Comparison of ENCODE assay signal across 13 mouse cellular contexts in genomic region chr13:42367655-42368554, GRCm38 (mm10).
DNase-seq lines count a peak whose midpoint lies in the region; ATAC-seq and TF ChIP-seq lines count a peak whose summit lies in the region.
"Had no signal": no experiment of that assay in that cellular context is flagged by ENCODE, and none has a peak within 500 bp of the region (broad histone marks: within the 10 kb centered on the region; RNA-seq: fewer than 3 reads in every experiment).

No protein-coding gene starts in this region.

- TF ChIP-seq CTCF in cerebellum, adult 2 months (IDR thresholded peaks at IDR 0.05; ENCODE audit: borderline replicate concordance, insufficient read depth, low read depth, low read length) = no peak

- H3K4me2 ChIP-seq in midbrain, embryonic 16.5 days (ENCODE audit: low read length) = no peak overlapping the region
- H3K4me2 ChIP-seq: limb, embryonic 15.5 days had no signal

- H3K27ac ChIP-seq in midbrain, embryonic 16.5 days (ENCODE audit: low read length) = no peak overlapping the region
- H3K27ac ChIP-seq in cerebellum, adult 2 months (ENCODE audit: insufficient read depth, low read length) = no peak overlapping the region
- H3K27ac ChIP-seq: limb, embryonic 15.5 days had no signal

- TF ChIP-seq POLR2A in cerebellum, adult 2 months (IDR thresholded peaks at IDR 0.05; ENCODE audit: borderline replicate concordance, insufficient read depth, low read length) = no peak

- H3K9ac ChIP-seq in midbrain, embryonic 16.5 days (ENCODE audit: low read depth, low read length) = no peak overlapping the region
- H3K9ac ChIP-seq: limb, embryonic 15.5 days had no signal

- peak; percentile 78 for ATAC-seq in common myeloid progenitor, adult 5-6 weeks (replicated peaks; ENCODE audit: low read depth, poor library complexity, severe bottlenecking)
- ATAC-seq in neutrophil, adult 5-6 weeks (ENCODE audit: extremely low read depth, insufficient number of reproducible peaks, low FRiP score, poor library complexity, severe bottlenecking) = peak; percentile 48; the same call in 1 of the 2 replicates
- no peak for ATAC-seq in midbrain, embryonic 16.5 days

- H3K9me3 ChIP-seq in midbrain, embryonic 16.5 days (replicated peaks; ENCODE audit: control insufficient read depth, low read length, poor library complexity, severe bottlenecking) = no peaks in the 10 kb centered on the region
- H3K9me3 ChIP-seq: limb, embryonic 15.5 days had no signal

- 90% methylated on average over 7 of the region's 7 CpGs for WGBS in midbrain, embryonic 16.5 days
- WGBS in cerebellum, adult 2 months = 55% methylated on average over 7 of the region's 7 CpGs

- no peaks in the 10 kb centered on the region for H3K4me1 ChIP-seq in midbrain, embryonic 16.5 days (ENCODE audit: control insufficient read depth, insufficient read depth, low read length)
- H3K4me1 ChIP-seq in cerebellum, adult 2 months (ENCODE audit: control insufficient read depth, insufficient read depth, low read length) = no peaks in the 10 kb centered on the region
- H3K4me1 ChIP-seq: limb, embryonic 15.5 days had no signal

- no peaks in the 10 kb centered on the region for H3K27me3 ChIP-seq in midbrain, embryonic 16.5 days (ENCODE audit: control insufficient read depth, insufficient read depth, low read depth, low read length)
- H3K27me3 ChIP-seq in cerebellum, adult 2 months (ENCODE audit: control insufficient read depth, insufficient read depth, low read length) = no peaks in the 10 kb centered on the region
- H3K27me3 ChIP-seq: limb, embryonic 15.5 days had no signal

- no peak overlapping the region for H3K4me3 ChIP-seq in midbrain, embryonic 16.5 days (ENCODE audit: low read depth, low read length)
- no peak overlapping the region for H3K4me3 ChIP-seq in cerebellum, adult 2 months (replicated peaks; ENCODE audit: insufficient read depth, low read depth, low read length)
- H3K4me3 ChIP-seq: limb, embryonic 15.5 days; myocyte had no signal

- DNase-seq in adrenal gland, adult 2 months = peak; percentile 2
- DNase-seq in adrenal gland, postnatal 36 days = no peak
- DNase-seq in kidney, postnatal 14 days = peak; percentile 78
- no peak for DNase-seq in urinary bladder, adult 18-20 months (ENCODE audit: low spot score in 2 of 2)
- no peak for DNase-seq in cerebellum, adult 2 months
- DNase-seq: cerebellum, adult 11-12 months; gastrocnemius, postnatal 36 days; right cerebral cortex, adult 18-20 months had no signal

- no peaks in the 10 kb centered on the region for H3K36me3 ChIP-seq in midbrain, embryonic 16.5 days (ENCODE audit: control insufficient read depth, insufficient read depth, low read length)
- H3K36me3 ChIP-seq: limb, embryonic 15.5 days had no signal

Comparison
In these comparisons a context has a peak if more than half of its experiments do, and no peak if none do; other contexts are left out.
1. DNase-seq: peak in adrenal gland, adult 2 months (single experiment) and kidney, postnatal 14 days (single experiment); none in adrenal gland, postnatal 36 days (0 of 2), urinary bladder, adult 18-20 months (0 of 2) and cerebellum, adult 2 months (0 of 2).